Mouse (Mus musculus) brain, embryonic 14.5 days (tissue): ENCODE measurements at regions not wholly inside any gene's neighbourhood (a gene's known extent, or its start where the extent isn't known, plus 50 kb on each side); places are given as distances from the start of the nearest gene placed in this dataset.

Source experiments
- DNase-seq: peaks from one replicate; pipeline ENCODE4 v3.0.0-alpha.2; 2011; ENCODE audit warnings: low read depth
- CTCF ChIP-seq: fragments of 200-500 bp; IDR thresholded peaks from 2 replicates; pipeline ENCODE4 v1.5.1; 2012; ENCODE audit warnings: inconsistent platforms, mild to moderate bottlenecking, moderate library complexity, borderline replicate concordance; ENCODE audit not compliant: insufficient read depth, insufficient read length; ENCODE audit errors: extremely low read depth
- POLR2A ChIP-seq: fragments of 200-500 bp; IDR thresholded peaks from 2 replicates; pipeline ENCODE4 v1.6.1; 2012; ENCODE audit warnings: mild to moderate bottlenecking, inconsistent platforms, borderline replicate concordance; ENCODE audit not compliant: poor library complexity, insufficient read depth, insufficient read length, severe bottlenecking; ENCODE audit errors: extremely low read depth

DNA sequence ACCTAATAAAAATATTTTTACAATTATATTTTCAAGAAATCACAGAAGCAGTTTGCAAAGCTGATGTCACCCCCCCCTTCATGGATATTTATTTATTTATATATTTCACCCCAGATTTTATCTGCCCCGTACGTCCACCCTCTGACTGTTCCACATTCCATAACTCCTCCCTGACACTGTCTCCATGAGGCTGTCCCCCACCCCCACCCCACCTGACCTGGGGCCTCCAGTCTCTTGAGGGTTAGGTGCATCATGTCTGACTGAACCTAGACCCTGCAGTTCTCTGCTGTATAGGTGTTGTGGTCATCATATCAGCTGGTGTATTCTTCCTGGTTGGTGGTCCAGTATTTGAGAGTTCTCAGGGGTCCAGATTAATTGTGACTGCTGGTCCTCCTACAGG is 1083.9 kb upstream of the Cadm2 start:
- no peak for TF ChIP-seq POLR2A
- no peak for TF ChIP-seq CTCF
- DNase-seq = no peak

DNA sequence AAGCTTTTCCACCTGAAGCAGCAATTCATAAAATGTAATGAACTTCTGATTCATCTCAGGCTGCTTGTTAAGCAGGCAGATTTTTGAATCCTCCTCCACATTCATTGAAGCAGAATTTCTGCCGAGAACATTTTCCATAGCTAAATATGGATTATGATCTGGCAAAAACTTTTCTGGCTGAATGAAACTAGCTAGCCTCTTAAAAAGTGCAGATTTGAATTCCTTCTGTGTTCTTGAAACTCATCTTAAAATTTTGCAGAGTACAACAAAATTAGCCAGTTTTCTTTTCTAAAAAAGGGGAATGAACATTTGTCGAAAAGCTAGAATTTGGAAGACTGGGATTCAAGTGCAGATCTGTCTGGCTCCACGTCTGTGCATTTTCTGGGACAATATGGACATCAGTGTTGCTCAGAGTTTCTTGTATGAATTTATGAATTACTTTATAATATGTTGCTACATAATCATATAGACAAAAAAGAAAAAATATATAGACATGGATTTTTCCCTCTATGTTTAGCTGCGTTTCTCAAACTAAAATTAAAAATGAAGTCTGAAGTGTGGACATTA is 1046.3 kb upstream of the Cadm2 start:
- TF ChIP-seq CTCF = no peak
- no peak for TF ChIP-seq POLR2A
- no peak for DNase-seq

DNA sequence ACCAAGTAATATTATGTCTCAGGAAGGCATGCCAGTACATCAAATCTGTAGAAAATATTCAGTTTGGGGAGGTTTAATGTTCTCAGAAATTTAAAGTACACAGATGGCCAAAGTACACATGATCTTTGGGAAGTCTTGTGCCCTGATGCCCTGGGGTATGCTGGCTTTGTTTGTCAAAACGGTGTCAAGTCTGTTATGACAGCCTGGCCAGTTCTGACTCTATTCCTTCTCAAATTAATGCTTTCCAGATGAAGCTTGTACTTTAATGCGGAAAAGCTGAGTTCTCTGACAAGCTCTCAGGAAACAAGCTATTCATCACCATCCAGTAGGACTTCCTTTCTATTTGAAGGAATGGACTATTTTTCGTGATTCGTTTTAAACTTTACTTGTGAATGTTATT is 1037.7 kb upstream of the Cadm2 start:
- no peak for DNase-seq
- TF ChIP-seq POLR2A (no peak), CTCF (no peak)

DNA sequence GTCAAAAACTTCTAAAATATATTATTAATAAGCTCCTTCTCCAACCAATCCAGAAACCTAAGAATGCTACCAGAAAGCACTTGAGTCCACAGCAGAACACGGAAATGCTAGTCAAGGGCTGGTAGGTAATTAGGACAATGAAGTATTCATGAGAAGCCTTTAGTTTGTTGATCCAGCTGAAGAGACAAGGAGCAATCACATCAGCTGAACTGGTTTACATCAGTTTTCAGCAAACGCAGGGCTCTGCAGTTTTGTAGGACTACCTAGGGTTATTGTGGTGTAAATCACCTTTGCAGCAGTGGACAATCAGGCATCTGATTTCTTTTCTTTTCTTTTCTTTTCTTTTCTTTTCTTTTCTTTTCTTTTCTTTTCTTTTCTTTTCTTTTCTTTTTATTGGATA is 1007.3 kb upstream of the Cadm2 start:
- no peak for TF ChIP-seq POLR2A
- no peak for TF ChIP-seq CTCF
- DNase-seq = no peak

DNA sequence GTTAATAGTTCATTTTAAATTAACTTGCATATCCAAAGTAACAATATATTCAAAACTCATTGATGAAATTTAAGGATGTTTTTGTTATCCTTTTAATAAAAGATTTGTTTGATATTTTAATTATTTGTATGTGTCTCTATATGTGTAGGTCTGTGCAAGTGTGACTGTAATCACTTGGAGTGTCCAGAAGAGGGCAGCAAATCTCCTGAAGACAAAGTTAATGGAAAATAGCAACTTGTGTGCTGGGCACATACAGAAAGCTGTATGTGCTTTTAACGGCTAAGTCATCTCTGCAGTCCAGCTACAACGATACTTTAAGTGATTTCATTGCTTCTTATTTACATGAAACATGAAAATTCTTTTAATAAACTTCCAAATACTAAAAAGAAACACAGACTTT is 993.3 kb upstream of the Cadm2 start:
- DNase-seq = peak; percentile 62
- TF ChIP-seq CTCF = peak; percentile 36; the same call in 1 of the 2 replicates
- TF ChIP-seq POLR2A = no peak
